Mouse (Mus musculus) B cell, adult 2 months (primary cell): ENCODE measurements at regions not wholly inside any gene's neighbourhood (a gene's known extent, or its start where the extent isn't known, plus 50 kb on each side); places are given as distances from the start of the nearest gene placed in this dataset.

ENCODE experiments used
- DNase-seq, 2 experiments: peaks; one replicate each; pipeline ENCODE4 v3.0.0; 2022

DNA sequence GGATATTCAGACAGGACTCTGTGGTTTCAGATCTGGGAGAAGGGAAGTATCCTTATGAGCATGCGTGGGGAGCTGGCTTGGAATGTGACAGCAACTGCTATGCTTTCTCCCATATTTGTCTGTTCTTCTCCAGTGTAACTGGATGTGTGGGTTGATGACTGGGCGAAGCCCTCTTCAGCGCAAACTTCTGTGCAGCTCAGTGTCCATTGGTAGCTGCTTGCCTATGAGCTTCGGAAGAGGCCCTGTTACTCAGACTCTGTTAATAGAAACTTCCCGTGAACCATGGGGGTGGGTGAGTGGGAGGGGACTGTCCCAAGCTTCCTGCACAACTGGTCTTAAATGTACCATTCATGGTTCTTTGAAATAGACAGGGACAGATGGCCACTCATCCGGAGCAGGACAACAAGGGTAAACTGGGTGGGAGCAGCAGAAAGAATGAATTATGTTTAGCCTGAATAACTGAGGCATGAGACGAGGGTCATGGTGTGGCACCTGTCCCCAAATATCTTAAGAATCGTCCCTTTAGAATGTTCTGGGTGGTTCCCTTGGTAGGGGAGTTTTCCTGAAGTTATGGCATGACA, 141.1 kb upstream of the Plxnc1 start:
- no peak for DNase-seq

GRCm38 (mm10) chr10:95083341-95084148, 138.9 kb upstream of the Plxnc1 start:
- DNase-seq: no peak

GRCm38 (mm10) chr10:95082634-95083033, 138.0 kb upstream of the Plxnc1 start:
- DNase-seq: no peak

DNA sequence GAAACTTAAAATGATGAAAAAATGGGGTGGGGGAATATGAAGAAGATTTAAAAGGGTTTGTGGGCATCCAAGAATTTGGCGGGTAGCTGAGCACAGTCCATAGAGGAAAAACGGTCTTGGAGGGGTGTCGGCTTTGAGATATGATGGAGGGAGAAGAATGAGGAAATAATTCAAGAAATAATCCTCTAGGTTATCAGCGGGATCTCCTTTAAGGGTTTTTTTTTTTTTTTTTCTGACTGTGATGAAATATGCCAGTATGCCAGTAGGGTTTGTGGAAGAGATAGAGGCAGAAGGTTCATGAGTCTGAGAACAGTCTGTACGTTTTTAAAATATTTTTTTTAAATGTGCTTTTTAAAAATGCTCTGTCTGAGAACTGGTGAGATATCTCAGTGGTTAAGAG, 135.3 kb upstream of the Plxnc1 start:
- DNase-seq: no peak

GRCm38 (mm10) chr10:95076421-95076820, 131.8 kb upstream of the Plxnc1 start:
- no peak for DNase-seq

DNA sequence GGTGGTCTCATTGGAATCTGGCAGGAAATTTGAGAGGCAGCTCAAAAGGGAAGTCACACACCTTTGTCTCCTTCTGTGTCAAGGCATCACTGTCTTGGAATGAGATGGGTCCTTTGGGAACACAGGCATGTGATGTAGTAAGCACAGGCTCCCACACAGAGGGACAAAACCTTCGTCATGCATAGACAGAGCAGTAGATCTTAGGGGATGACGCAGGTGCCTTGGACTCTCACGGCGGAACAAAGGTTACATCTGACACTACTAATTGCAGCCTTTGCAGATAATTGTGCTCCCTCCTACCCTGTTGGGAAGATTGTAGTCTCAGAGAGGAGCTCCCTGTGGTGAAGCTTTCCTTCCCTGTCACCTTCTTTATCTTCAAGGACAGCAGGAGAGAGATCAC, 131.3 kb upstream of the Plxnc1 start:
- no peak for DNase-seq

DNA sequence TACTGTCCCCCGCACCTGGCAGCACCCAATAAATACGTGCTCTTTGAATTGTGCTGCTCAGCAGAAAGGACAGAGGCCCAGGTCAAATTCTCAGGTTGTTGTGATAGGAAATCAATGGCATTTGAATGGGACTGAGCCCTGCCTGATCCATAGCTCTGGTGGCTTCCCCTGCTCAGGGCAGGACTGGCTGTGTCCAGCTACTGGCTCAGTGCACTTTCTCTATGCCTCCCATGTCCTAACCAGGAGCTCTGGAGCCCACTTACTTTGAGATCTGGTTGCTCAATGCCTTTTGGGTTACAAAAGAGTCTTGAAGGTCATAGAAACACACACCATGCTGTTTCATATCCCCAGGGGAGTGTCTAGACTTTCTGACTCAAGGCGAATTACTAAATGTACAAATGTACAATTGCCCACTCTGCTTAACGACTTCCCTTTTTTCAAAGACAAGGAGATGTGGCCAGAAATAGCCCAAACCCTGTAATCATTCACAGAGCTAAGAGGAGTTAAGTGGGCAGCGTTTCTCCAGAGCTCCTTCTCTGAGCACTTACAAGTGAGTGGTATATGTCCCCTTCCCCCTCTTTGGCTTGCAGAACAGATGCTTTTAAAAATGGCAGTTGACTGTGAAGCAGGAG, 130.4 kb upstream of the Plxnc1 start:
- peak; percentile 12 to 23 for DNase-seq

DNA sequence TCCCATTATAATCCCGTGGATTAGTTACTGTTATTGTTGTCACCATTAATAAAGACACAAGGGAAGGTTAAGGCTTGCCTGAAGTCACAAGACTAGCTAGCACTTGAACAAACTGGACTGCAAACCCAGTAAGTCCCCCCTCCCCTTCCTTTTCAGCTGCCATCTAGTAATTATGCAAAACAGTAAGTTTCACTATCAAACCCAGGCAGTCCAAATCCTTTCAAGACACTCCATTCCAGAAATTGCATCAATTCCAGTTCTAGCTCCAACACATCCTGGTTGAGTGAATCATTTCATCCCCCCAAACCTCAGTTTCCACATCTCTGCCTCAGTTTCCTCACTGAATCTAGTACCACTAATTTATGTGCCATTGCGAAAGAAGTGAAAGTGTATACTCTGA, 129.7 kb upstream of the Plxnc1 start:
- peak in 1 of 2 experiments; percentile 6 for DNase-seq

GRCm38 (mm10) chr10:95067971-95068370, 123.3 kb upstream of the Plxnc1 start:
- no peak for DNase-seq

DNA sequence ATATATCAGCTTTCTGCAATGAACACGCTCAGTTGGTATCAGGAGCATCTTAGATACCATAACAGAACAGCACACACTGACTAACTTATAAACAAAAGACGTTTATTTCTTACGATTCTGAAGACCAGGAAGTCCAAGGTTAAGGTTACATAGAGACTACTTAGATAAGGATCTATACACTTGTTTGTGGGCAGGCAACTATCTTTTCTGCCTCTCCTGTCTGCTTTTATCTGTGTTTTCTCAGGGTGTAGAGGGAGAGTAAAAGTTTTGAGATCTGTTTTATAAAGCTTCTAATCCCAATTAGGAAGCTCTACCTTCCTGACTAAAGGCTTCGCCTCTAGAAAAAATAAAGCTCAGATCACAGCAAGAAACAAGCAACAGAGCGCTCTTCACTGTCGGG, 122.1 kb upstream of the Plxnc1 start:
- DNase-seq: no peak

DNA sequence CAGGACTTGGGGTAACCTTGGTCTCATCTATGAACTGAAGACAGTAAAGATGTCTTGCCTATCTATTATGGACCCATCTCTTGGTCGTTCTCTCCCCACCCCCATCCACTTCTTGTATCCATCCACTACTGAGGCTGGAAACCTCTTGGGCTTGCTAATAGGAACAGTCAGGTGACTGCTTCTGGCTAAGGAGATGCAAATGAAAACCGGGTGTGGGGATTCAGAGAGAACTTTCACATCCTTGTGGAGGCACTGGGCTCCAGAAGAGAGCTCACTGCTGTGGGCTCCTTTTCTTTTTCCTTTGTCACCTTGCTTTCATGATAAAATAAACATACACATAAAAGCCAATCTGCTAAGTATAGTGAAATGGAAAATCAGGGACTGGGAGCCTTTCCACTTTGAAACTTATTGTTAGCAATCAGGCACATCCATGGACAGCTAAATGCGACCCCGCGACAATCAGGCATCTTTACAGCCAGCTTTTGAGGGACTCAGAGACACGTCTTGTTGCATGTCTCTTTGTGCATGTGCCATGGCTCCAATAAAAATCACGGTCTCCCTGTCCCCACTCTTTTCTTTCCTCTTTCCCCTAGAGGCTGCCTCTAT, 115.0 kb upstream of the Plxnc1 start:
- no peak for DNase-seq

DNA sequence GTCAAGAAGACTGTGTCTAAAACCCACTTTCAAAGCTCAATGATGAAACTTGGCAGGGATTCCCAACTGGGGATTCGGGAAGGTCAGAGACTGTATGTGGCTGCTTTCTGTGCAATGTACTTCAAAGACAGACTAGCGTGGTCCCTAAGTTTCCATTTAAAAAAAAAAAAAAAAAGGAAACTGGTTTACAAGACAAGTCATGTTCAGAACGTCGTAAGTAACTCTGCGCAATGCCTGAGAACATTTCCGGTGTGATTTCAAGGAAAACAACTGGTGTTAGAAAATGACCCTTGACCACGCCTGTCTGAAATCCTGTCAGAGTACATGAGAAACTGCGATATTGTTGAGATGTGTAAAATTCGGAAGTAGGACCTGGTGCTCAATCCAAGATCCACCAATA, 114.4 kb upstream of the Plxnc1 start:
- DNase-seq: no peak

GRCm38 (mm10) chr10:95057051-95057714, 112.5 kb upstream of the Plxnc1 start:
- DNase-seq: no peak

- DNase-seq: no peak
Measured at GRCm38 (mm10) chr10:95056541-95056940, 111.9 kb upstream of the Plxnc1 start.

DNA sequence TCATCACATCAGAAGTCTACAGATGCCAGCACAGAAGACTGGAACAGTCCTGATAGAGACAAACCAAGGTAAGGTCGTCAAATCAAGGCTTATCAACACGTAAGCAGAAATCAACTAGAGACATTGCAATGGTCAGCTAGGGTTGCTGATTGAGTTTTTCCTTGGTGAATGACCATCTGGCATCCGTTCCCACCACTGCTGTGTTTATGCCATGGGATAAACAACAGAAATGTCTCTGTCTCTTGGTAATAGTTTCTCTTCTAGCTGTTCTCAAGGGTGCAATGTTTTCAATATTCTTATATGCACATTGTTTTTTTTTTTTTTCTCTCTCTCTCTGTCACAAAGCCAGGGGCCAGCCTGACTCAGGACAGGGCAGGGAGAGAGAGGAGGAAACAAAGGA, 110.2 kb upstream of the Plxnc1 start:
- no peak for DNase-seq

GRCm38 (mm10) chr10:95048790-95049189, 104.2 kb upstream of the Plxnc1 start:
- DNase-seq: no peak

GRCm38 (mm10) chr10:95043978-95044377, 99.3 kb upstream of the Plxnc1 start:
- no peak for DNase-seq

DNA sequence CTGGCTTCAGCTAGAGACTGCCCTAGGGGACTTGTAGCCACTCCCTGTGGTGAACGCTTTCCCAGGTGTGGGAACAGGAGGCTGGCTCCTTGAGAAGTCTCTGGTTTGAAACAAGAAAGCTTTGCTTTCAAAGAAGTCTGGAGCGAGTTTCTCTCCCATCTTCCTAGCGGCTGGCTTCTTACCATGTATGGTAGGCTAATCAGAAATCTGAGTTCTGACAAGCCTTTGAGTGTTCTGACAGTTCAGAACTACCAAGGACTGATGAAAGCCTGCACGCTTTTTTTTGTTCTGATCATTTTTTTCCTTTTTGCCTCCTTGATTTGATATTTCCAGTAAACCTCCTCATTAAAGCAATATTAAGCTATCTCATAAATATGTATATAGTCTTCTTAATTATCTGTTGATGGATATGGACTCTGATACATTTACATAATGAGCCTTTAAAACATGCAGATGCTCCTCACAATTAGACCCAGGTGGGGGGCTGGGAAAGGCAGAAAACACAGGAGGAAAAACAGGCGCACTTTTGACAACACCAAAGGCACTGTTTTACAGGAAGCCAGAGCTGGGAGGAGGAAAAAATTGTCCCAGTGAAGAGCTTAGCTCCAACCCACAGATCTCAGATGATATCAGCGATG, 95.7 kb upstream of the Plxnc1 start:
- no peak for DNase-seq

GRCm38 (mm10) chr10:95036043-95036697, 91.5 kb upstream of the Plxnc1 start:
- no peak for DNase-seq

- DNase-seq: no peak
Measured at GRCm38 (mm10) chr10:95035371-95035770, 90.7 kb upstream of the Plxnc1 start.

- DNase-seq: no peak
Measured at GRCm38 (mm10) chr10:95034566-95034965, 89.9 kb upstream of the Plxnc1 start.
